Mouse (Mus musculus): Measurements from ENCODE around the gene Wdfy3.
"Not testable (repeated sequence)": the region's sequence is repeated elsewhere in the genome, so short reads cannot be mapped to it uniquely, and the experiment has no call there.

Gene Wdfy3

DNA sequence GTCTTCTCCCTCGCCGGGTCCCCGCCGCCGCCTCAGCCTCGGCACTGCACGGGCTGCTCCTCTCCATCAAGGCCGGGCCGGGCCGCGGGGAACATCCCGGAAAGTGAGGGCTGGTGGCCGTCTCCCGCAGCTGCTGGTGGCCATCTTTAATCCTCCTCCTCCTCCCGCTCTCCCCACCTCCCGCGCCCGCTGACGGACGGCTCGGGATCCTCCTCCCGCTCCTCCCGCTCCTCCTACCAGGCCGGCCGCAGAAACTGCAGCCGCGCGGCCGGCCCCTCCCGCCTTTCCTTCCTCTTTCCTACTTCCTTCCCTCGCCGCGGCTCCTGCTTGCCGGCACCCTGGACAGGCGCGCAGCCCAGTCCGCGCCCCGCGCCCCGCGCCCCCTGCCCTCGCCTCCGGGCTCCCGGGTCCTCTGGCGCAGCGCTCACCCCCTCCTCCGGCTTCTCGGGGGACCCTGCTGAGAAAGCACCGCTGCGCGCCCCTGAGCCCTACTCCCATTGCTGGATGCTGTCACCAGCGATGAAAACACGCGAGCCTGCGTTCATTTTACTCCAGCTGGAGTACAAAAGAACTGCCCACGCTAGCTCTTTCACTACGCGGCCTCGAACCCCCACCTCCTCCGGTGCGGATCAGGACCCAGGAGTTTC is at the start of gene Wdfy3:
Gene Wdfy3 (minus strand): TSS at position 155 of the 647 bp plus-strand sequence.
- DNase-seq (ENCODE audit: low spot score in 2 of 2), result peak; percentile 78 to 85

DNA sequence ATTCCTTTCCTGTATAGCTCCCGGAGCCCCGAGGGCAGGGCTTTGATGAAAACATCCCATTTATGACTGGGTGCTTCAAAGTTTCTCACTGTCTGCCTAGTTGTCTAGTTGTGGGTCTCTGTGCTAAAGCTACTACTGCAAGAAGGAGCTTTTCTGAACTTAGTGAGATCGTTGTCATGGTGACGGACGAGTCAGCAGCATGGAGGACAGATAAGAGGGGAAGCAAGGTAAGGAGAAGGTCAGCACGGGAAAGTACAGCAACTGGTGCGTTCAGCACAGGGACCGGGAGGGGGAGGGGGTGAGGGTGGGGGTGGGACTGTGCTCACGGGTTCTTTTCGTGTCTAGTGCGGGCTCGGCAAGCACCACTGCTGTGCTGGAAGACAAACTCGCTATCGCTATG is 43.3 kb upstream of the Wdfy3 start:
- DNase-seq (ENCODE audit: low spot score in 2 of 2), result no peak

DNA sequence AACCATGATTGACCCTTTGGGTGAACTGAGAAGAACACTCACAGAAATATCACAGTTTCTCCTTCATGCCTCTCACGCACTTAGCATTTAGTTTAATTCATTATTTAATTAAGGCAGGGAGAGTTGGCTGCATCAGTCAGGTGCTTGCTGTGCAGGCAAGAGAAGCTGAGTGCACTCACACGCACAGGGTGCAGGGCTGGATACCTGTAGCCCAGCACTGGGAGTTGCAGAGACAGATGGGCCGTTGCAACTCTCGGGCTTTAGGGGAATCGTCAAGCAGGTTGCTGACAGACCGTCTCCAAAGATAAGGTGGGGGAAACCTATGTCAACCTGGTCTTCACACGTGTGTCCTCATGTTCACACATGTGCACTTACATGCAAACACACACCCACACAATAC is 42.3 kb upstream of the Wdfy3 start:
- DNase-seq (ENCODE audit: low spot score in 2 of 2), result no peak

DNA sequence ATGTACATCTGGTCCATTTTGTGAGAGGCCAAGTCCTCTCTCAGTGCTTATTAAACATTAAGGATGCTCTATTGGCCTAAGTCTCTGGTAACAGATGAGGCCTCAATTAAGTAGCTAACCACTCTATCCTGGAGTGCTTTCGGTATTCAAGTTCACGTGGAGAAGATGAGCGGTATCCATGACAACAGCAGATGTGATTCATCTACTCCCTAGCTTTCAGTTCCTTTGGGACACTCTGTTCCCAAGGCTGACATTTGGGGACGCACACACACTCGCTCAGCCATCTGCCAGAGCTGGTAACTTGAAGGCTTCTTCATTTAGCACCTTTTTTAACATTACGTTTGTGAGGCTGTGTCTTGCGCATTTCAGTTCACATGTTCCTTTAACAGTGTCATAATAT is 40.3 kb upstream of the Wdfy3 start:
- no peak for DNase-seq (ENCODE audit: low spot score in 2 of 2)

DNA sequence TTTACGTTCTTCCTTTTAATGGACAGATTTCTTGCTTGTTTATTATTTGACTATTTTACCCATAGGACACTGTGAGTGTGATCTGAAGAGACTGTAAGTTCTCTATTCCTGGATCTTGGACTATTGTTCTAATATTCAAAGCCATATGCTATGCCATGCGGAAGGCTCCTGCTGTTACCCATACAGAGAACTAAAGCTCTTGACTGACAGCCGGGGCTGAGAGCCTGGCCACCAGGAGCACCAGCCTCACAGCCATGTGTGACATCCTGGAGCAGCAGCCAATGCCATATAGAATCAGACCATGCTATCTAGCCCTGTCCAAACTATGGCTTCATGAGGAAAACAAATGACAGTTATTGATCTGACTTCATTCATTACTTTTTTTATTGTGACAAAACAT is 36.2 kb upstream of the Wdfy3 start:
- no peak for DNase-seq (ENCODE audit: low spot score in 2 of 2)

DNA sequence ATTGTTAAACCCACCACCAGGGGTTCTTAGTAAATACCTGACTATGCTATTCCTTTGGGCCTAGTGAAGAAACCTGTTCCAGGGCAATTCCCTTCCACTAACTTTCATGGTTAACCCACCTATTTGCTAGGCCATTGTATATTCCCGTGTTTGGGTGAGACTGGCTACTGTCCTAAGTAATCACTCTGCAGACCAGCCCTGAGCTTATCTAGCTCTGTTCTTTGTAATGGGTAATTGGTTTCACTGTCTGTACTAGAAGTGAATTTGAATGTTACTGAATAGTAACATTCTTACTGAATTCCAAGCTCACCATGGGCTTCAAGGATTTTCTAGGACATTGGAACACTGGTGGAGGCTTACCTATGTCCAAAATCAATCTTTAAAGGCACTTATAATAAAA is 32.1 kb upstream of the Wdfy3 start:
- DNase-seq (ENCODE audit: low spot score in 2 of 2), result not testable (repeated sequence)

DNA sequence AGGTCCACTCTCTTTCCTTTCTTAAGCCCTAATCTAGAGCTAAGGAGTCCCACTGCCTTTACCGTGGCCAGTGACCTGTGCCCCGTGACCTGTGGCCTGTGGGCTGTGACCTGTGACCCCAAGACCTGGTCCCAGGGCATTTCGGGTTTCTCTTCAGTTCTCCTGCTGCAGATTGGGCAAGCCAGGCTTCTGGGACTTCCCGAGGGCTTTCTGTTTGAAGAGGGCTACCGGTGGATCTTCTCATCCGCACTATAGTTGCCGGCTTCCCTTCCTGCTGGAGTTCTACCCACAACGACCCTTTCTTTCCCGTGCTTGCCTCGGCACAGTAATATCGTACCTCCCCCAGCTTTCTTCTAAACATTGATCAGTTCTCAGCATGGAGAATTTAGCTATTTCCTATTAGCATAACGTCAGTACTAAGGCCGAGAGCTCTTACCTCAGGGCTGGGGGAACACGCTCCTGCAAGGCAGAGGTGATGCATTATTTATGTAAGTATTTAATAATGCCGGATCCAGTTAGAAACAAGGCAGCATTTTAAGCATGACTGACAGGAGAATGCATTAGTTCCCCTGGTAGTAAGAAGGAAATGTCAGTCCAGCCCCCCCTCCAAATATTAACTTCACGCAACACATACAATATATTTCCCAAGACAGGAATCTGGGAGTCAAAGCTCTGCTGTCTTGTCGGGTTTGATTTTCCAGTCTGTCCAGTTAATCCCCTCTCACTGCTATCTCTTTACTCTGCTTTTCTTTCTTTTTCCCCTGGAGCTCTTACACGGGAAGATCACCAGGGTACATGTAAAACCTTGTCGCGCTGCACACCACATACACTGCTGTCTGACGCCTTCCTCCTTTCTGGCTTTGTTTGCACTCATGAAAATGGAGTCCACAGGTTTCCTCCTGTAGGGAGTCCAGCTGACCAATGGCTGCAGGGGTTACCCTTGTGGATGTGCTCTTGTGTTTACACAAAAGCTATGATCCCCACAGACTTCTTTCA is 30.8 kb upstream of the Wdfy3 start:
- no peak for DNase-seq (ENCODE audit: low spot score in 2 of 2)

DNA sequence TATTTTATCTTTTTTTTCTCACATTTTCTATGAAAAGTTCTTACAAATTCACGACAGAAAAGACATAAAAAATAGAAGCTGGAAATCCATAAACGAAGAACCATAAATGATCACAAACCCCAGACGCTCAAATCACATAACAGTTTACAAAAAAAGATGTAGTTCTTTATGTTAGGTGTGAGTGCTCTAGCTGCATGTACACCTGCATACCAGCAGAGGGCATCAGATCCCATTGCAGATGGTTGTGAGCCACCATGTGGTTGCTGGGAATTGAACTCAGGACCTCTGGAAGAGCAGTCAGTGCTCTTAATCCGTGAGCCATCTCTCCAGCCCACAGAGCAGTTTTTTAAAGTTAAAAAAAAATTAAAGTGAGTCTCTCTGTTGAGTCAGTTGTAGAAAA is 25.9 kb upstream of the Wdfy3 start:
- DNase-seq (ENCODE audit: low spot score in 2 of 2), result no peak

DNA sequence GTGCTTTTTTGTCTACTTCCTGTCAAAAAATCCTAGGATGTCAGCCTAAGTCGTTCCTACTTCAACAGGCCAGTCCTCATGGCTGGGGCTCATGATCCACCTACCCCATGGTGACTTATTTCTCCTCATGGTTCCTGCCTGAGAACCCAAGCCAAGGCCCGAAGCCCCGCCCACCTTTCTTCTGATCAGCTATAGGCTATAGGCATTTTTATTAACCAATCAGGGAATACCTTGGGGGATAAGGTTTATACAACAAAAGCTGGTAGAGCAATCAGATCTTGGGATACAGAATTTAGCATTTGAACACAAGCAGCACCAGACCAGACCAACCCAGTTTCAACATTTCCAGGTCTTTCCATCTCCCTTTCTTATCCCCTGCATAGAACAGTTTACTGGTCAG is 21.0 kb upstream of the Wdfy3 start:
- DNase-seq (ENCODE audit: low spot score in 2 of 2), result no peak

DNA sequence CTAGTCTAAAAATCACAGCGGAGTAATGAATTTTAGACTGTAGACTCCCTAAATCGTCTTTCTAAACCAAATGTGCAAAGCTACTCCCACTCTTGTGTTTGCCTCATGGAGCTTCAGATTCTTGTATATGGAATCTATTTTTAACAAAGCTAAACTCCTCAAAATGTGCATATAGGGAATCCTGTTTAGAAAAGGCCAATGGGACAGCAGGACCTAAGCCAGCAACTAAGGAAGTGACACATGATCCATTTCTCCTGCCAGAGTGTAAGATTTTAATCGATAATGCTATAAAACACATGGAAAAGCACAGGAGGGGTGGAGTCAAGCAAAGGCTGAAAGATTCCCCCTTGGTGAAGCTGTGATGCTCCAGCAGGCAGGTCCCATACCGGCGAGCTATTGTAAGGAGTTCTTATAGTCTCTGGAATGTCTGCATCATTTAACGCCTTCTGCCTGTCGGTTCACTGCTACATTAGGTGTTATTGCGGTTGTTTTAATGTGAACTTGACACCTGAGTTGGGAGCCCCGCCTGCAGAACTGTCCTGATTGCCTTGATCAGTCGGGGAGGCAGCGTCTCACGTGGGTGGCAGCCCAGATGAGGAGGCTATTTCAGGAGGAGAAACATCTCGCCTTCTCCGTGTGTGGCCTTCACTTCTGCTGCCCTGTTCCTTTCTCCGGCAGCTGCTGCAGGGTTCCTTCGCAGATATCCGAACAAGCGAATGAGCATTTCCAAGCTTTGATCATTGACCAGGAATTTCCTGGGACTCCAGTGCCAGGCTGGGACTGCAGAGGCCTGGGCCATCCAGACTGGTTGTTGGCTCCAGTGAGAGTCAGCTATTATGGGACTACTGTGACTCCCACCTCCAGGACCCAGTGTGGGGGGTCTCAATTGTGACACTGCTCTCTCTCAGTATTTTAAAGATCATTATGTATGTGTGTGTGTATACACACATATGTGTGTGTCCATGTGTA is 15.3 kb upstream of the Wdfy3 start:
- DNase-seq (ENCODE audit: low spot score in 2 of 2), result no peak

DNA sequence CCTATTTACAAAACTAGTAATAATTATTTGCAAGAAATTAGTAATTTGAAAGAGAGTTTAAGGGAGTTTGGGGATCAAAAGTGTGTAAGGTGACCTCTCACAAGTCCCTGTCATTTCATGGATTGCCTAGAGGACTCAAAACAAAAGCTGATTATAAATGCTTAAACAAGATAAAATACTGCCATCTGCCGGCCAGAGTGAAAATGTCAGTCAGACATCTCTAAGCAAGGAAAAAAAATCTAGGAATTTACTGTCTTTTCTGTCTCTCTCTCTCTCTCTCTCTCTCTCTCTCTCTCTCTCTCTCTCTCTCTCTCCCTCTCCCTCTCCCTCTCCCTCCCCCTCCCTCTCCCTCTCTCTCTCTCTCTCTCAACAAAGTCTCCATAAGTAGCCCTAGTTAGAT is 4.4 kb upstream of the Wdfy3 start:
- peak in 1 of 2 experiments; percentile 67 for DNase-seq (ENCODE audit: low spot score in 2 of 2)

DNA sequence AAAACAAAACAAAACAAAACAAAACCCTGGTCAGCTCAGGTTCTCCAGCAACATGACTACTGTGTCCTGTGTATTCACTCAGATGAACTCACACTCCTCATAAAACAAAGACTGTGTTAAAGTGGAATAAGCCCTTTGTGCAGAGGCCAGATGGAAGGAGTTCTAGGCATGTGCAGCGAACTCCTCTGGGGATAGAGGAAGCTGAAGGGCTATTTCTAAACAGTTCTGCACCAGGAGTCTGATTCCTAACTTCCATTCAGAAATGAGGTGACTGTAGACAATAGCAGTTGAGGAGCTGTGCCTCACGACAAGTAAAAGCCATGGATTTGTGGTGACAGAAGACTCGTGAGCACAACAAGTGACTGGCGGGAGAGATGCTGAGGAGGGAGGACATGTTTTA is 2.3 kb upstream of the Wdfy3 start:
- DNase-seq (ENCODE audit: low spot score in 2 of 2), result no peak

DNA sequence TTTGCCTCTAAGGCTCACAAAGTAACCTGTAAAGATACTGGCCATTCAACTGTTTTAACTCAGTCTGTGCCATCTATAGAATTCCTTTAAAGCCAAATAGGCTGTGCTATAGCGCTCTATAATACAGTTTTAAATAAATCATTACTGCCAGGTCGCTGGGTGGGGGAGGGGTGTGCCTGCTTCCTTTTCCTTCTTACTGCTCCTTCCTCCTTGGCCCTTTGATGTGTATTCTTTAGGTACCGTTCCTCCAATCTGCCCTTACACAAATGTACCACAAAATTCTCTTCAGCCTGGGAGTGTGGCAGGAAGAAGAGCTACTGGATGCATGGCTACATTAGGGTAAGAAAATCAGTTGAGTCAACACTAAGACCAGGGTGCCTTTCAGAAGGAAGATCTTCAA is 1.5 kb upstream of the Wdfy3 start:
- no peak for DNase-seq (ENCODE audit: low spot score in 2 of 2)

DNA sequence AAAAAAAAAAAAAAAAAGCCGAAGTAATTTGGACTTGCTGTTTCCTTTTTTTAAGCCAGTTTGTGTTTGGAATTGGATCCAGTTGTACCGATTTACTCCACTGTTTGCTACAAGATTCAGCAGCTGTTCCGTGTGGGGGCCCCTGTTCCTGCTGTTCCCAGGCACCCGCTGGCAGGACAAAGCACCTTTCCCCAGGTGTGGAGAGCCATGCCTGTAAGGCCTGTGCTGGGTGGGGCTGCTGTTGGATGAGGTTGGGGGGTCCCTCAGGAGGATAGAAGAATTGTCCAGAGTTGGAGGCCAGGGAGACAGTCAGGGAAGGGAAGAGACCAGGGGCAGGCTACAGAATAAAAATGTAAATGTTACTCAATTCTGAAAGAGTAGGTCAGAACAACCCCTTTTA is 1.1 kb upstream of the Wdfy3 start:
- no peak for DNase-seq (ENCODE audit: low spot score in 2 of 2)

DNA sequence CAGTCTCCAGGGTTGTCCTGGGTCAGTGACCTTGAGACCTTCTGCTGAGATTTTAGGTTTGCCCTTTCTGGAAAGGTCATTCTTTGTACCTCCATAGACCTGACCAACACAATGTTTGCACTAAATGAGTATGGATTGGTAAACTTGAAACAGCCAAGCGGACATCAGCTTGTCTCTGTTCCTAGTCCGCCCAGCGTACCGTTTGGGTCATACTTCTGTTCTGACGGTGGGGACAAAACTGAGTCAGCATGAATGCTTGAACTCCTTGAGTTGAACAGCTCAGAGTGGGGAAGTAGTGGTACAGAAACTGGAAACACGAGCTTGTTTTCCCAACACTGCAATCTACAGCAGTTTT is 670 bp upstream of the Wdfy3 start:
- DNase-seq (ENCODE audit: low spot score in 2 of 2), result no peak

DNA sequence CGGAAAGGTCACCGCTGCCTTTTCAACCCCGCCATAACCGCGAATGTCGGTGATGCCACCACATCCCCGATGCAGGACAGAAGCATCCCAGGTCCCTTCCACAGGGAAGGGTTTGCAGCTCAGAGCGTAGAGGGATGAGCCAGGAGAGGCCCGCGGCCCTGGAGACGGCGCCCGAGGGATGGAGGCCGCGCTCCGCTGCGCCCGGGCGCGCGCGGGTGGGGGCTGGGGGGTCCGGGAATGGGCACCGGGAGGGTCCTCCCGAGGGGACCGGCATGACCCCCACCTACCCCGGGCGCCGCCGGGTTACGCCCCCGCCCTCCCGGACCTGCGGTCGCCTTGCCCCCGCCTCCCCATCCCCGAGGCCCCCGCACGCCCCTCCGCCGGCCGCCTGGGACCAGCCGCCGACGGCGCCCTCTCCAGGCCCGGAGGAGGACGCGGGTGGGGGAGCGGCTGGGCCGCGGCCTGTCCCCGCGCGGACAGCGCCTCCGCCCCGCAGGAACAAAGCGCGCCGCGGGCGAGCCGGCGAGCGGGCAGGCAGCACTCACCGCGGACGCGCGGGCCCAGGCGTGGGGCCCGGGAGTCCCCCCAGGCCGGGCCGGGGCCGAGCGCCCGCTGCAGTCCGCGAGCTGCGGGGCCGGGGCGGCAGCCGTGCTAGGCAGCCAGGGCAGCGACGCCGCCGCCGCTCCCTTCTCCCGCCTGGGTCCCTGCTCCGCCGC is 512 bp downstream of the Wdfy3 start:
- DNase-seq (ENCODE audit: low spot score in 2 of 2), result peak in 1 of 2 experiments; percentile 62

DNA sequence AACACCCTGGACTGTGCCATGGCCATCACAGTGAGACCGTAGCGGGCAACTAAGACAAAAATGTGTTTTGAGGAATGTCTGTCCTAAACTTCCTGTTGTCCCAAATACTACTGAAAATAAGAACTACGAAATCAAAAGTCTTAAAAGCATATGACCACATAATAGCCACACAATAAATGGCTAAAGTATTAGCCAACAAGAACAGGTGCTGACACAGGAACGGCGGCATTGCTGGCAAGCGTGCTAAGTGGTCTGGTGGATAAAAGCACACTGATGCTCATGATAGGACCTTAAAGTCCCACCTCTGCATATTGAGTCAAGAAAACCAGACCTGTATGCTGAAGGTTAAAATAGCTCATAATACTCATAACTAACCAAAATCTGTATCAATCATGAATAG is 3.3 kb downstream of the Wdfy3 start:
- DNase-seq (ENCODE audit: low spot score in 2 of 2), result no peak

DNA sequence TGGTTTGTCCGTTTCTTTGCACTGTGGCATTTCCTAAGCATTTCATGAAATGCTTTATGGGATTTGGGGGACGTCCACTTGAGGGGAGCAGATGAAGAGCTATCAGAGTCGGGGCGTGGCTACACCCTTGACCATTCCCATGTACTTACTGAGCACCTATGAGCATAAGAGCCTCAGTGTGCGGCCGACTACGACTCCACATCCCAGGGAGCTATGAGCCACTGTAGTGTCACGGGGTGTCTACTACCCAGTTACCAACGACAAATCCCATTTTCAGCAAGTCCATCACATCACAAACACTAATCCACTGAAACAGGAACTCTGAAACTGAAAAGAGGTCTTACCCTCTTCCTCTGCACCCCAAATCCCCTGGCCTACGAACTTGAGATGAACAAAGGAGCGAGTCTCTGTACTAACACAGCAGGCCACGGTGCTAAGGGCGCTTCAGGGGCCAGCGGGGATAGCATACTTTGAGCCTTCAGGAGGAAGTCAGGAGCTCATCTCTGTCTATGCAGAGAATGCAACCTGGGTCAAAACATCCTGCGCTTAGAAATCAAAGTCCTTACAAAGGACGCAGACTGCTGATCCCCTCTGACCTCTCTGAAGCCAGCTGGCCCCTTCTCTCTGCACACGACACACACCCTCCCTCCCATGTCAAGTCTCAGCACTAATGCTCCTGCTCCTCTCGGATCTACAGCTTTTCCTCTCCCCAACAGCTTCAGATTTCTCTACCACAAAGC is 6.5 kb downstream of the Wdfy3 start:
- no peak for DNase-seq (ENCODE audit: low spot score in 2 of 2)

DNA sequence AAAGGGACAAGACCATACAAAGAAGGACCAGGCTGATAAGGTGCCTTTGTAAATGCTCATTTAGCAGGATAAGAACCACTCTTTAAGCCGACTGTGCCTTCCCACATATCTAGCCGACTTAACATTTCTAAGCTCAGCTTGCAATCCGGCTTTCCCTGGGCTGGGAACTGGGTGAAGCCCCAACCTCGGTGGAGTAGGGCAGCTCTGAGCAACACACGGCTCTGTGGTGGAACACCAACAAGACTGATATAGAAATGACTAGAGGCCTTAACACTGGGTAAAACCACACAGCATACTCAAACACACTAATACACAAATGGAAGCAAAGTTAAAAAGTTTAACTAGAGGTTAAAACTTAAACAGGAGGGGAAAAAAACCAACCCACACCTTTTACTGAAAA is 7.9 kb downstream of the Wdfy3 start:
- no peak for DNase-seq (ENCODE audit: low spot score in 2 of 2)

DNA sequence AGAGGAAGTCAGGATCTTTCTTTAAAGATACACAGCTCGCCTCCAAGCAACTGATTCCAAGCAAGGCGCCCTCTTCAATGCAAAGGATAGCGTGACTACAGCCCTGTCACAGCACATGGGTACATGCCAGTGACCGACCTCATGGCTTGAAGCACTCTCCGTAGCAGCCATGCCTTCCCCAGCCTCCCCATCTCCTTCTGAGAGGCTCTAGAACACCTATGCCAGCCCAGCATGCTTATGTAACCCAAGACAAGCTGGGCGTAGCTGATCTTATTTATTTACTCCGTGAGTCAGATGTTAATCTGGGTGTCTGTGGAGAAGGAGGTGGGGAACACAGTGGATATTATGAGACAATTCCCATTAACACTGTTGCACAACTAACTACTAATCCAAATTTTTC is 13.8 kb downstream of the Wdfy3 start:
- DNase-seq (ENCODE audit: low spot score in 2 of 2), result no peak
